Mouse (Mus musculus): ENCODE results near the gene Il5. TPM values are rescaled to one million over a fixed set of nuclear protein-coding genes. Genes with fewer than 3 reads are reported as not detected.
"Not testable (repeated sequence)": the region's sequence is repeated elsewhere in the genome, so short reads cannot be mapped to it uniquely, and the experiment has no call there.

The Il5 gene
- polyA plus RNA-seq, 1 experiment, result 0.14 TPM

DNA sequence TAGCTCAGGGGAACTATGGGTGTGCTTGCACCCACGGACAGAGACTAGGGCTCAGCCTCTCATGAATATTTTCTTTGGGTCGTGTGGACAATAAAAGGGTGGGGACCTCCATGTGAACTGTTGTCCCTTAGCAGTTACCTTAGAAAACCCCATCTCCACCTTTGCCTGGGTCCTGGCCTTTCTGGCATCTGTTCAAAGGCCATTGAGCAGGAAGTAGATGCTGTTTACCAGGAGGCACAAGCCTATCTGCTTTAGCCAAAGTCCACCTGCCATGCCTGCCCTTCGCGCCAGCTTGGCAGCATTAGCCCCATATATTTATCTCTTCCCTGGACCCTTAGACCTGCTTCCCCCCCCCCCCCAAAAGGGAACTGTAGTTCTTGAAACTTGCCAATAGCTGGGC is 37.0 kb downstream of the Il5 start:
- peaks cover 19% of the 10 kb centered on the region for H3K4me1 ChIP-seq (ENCODE audit: control insufficient read depth, insufficient read depth, low read length)
- no peak overlapping the region for H3K4me3 ChIP-seq (replicated peaks; ENCODE audit: extremely low read depth, low read depth, low read length)
- WGBS, result 71% methylated on average over 4 of the region's 4 CpGs
- TF ChIP-seq POLR2A (IDR thresholded peaks at IDR 0.05; ENCODE audit: borderline replicate concordance, extremely low read depth, low read depth, low read length) (no peak), CTCF (IDR thresholded peaks at IDR 0.05; ENCODE audit: insufficient read depth, low read length) (no peak)
- no peak for DNase-seq

DNA sequence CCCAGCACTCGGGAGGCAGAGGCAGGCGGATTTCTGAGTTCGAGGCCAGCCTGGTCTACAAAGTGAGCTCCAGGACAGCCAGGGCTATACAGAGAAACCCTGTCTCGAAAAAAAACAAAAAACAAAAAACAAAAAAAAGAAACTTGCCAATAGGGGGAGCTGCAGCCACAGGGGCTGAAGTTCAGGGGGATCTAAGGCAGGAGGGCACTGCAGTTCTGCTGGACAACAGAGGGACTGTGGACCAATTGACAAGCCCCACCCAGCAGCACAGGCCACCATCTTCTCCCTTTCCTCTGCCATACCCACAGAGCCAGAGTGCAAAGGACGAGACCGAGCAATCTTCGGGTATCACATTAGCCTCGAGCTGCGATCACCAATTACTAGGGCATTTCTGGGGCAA is 37.4 kb downstream of the Il5 start:
- peak; percentile 34 for DNase-seq
- H3K4me1 ChIP-seq (ENCODE audit: control insufficient read depth, insufficient read depth, low read length), result peaks cover 19% of the 10 kb centered on the region
- WGBS, result 79% methylated on average over 9 of the region's 9 CpGs
- H3K4me3 ChIP-seq (replicated peaks; ENCODE audit: extremely low read depth, low read depth, low read length), result not testable (repeated sequence)
- peak; percentile 73 for TF ChIP-seq CTCF (IDR thresholded peaks at IDR 0.05; ENCODE audit: insufficient read depth, low read length)

DNA sequence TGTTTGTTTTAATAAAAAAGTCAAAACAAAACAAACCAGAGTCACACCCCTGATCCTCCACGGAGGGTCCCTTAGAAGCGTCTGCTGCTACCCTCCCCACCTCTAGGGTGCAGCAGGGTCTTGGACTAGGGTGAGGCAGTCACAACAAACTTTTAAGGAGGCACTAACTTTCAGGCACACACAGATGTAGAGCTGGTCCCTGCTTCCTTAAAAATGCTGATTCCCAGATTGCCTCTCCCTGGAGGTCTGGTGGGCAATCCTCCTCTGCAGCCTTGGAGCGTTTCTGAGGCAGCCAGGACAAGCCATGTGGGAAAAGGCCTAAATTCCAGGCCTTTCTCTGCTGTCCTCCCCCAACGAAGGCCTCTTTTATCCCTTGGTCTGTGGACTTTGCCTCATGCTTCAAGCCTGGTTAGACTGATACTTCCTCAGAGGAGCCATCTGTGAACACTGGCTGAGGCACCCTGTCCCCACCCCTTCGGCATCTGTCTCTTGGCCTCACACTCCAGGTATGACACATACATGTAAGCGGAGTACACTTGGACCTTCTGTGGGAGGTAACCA is 38.3 kb downstream of the Il5 start:
- Histone ChIP-seq H3K4me1 (ENCODE audit: control insufficient read depth, insufficient read depth, low read length) (peaks cover 19% of the 10 kb centered on the region), H3K4me3 (replicated peaks; ENCODE audit: extremely low read depth, low read depth, low read length) (no peak overlapping the region)
- 50% methylated on average over 6 of the region's 6 CpGs for WGBS
- DNase-seq, result no peak
- TF ChIP-seq CTCF (IDR thresholded peaks at IDR 0.05; ENCODE audit: insufficient read depth, low read length) (peak; percentile 65), POLR2A (IDR thresholded peaks at IDR 0.05; ENCODE audit: borderline replicate concordance, extremely low read depth, low read depth, low read length) (no peak)

DNA sequence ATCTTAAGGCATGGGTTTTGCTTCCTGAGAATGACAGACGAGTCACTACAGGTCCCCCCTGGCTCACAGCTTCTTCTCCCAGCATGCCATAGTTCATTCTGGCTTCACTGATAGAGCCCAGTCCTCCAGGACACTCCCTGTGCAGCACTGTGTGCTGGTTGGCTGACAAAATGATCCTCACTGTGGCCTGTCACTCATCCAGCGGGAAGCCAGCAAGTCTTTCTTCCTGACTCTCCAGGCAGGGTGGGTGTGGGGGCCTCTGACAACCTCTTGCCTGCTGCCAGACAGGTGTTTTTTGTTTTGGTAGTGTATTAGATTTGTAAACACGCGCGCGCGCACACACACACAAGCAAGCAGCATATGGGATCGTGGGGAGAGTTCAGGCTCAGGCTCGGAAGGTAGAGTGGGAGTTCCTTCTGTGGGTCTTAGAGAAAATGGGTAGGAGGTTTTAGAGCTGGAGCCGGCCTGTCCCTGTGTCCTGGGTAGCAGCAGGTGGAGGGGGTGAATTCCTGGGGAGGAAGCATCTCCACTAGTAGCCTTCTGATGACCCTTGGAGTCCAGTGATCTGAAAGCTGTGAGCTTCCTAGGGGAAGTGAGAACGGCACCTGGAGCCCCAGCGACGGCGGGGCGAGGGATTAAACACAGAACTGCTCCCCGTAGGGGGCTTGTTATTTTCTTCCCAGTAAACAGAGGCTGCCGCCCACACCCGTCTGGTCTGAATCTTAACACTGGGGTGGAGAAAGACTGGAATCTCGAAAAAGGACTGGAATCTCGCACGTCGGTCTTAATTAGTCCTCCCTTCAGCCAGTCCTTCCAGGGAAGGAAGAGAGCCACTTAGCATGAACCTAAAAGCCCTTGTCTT is 39.2 kb downstream of the Il5 start:
- 56% methylated on average over 22 of the region's 22 CpGs for WGBS
- H3K4me1 ChIP-seq (ENCODE audit: control insufficient read depth, insufficient read depth, low read length), result peaks cover 24% of the 10 kb centered on the region
- no peak overlapping the region for H3K4me3 ChIP-seq (replicated peaks; ENCODE audit: extremely low read depth, low read depth, low read length)
- DNase-seq, result no peak
- TF ChIP-seq CTCF (IDR thresholded peaks at IDR 0.05; ENCODE audit: insufficient read depth, low read length) (no peak), POLR2A (IDR thresholded peaks at IDR 0.05; ENCODE audit: borderline replicate concordance, extremely low read depth, low read depth, low read length) (no peak)

GRCm38 (mm10) chr11:53761284-53761683 is 40.7 kb downstream of the Il5 start:
- Histone ChIP-seq H3K4me3 (replicated peaks; ENCODE audit: extremely low read depth, low read depth, low read length) (no peak overlapping the region), H3K4me1 (ENCODE audit: control insufficient read depth, insufficient read depth, low read length) (peaks cover 24% of the 10 kb centered on the region)
- WGBS, result 46% methylated on average over 5 of the region's 5 CpGs
- no peak for DNase-seq
- no peak for TF ChIP-seq CTCF (IDR thresholded peaks at IDR 0.05; ENCODE audit: insufficient read depth, low read length)
- no peak for TF ChIP-seq POLR2A (IDR thresholded peaks at IDR 0.05; ENCODE audit: borderline replicate concordance, extremely low read depth, low read depth, low read length)

DNA sequence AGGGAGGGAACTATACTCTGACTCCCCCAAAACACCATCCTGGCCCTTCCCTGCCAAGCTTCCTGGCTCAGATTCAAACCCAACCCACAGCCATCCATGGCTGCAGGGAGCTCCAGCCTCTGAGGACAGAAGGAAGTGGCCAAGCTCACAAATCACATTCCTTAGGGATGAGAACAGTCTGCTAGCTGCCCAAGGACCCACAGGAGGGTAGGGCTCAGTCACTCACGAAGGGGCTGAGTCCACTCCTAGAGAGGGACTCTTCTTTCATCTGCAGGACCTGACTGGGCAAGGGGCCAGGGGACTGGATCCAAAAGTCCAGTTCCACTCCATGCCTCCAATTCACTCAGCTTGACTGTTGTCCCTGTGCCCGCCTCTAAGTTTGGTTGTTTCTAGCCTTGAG is 41.2 kb downstream of the Il5 start:
- 11% methylated on average over 2 of the region's 2 CpGs for WGBS
- TF ChIP-seq POLR2A (IDR thresholded peaks at IDR 0.05; ENCODE audit: borderline replicate concordance, extremely low read depth, low read depth, low read length) (peak; percentile 75; the same call in 1 of the 2 replicates), CTCF (IDR thresholded peaks at IDR 0.05; ENCODE audit: insufficient read depth, low read length) (no peak)
- H3K4me3 ChIP-seq (replicated peaks; ENCODE audit: extremely low read depth, low read depth, low read length), result no peak overlapping the region
- peaks cover 24% of the 10 kb centered on the region for H3K4me1 ChIP-seq (ENCODE audit: control insufficient read depth, insufficient read depth, low read length)
- peak; percentile 84 for DNase-seq

DNA sequence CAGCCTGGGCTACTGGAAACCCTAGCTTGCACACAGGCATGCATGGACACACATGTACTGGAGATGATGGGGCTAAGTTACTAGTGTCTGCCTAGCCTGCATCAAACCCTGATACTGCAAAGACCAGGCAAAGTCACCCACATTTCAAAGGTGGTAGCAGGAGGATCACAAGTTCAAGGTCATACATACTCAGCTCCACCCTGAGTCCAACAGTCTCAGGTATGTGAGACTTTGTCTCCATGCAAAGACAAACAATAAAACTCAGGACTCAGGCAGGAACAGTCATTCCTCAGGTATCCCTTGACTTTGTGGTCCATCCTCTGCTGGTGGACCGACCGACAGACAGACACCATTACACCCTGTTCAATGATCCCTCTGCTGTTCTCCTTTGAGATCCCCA is 41.8 kb downstream of the Il5 start:
- DNase-seq, result no peak
- TF ChIP-seq POLR2A (IDR thresholded peaks at IDR 0.05; ENCODE audit: borderline replicate concordance, extremely low read depth, low read depth, low read length) (no peak), CTCF (IDR thresholded peaks at IDR 0.05; ENCODE audit: insufficient read depth, low read length) (no peak)
- 13% methylated on average over 2 of the region's 2 CpGs for WGBS
- H3K4me1 ChIP-seq (ENCODE audit: control insufficient read depth, insufficient read depth, low read length), result peaks cover 24% of the 10 kb centered on the region
- H3K4me3 ChIP-seq (replicated peaks; ENCODE audit: extremely low read depth, low read depth, low read length), result peak overlapping the region; percentile 63

DNA sequence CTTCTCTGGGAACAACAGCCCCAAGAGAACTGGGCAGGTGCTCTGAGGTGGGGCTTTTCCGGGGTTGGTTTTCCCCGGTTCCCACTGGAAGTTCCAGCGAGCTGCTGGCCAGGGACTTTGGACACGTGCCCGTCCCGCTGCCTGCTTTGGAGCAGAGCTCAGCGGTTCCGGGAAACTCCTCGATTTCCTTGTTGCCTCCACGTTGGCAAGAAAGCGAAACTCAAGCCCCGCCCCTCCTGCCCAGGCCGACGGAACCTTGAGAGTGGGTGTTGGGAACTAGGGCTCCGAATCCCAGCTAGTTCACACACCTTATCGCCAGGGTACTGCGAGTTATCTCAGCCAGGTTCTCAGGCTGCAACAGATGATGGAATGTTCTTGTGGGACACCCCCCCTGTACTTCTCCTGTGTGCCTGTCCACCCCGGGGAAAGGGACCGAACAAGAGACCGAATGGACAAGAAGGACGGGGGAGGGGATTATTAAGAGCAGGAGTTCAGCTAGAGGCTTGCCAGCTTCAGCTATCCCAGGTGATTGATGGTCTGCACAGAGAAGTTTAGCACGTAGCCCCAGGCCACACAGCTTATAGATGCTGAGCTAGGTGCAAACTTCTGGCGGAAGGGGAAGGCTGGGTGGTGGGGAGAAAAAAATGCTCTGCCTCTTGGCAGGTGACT is 42.4 kb downstream of the Il5 start:
- peak; percentile 93 for DNase-seq
- Histone ChIP-seq H3K4me1 (ENCODE audit: control insufficient read depth, insufficient read depth, low read length) (peaks cover 24% of the 10 kb centered on the region), H3K4me3 (replicated peaks; ENCODE audit: extremely low read depth, low read depth, low read length) (peak overlapping the region; percentile 63)
- under 1% methylated on average over 23 of the region's 23 CpGs for WGBS
- TF ChIP-seq CTCF (IDR thresholded peaks at IDR 0.05; ENCODE audit: insufficient read depth, low read length), result no peak
- TF ChIP-seq POLR2A (IDR thresholded peaks at IDR 0.05; ENCODE audit: borderline replicate concordance, extremely low read depth, low read depth, low read length), result peak; percentile 69; the same call in 1 of the 2 replicates

DNA sequence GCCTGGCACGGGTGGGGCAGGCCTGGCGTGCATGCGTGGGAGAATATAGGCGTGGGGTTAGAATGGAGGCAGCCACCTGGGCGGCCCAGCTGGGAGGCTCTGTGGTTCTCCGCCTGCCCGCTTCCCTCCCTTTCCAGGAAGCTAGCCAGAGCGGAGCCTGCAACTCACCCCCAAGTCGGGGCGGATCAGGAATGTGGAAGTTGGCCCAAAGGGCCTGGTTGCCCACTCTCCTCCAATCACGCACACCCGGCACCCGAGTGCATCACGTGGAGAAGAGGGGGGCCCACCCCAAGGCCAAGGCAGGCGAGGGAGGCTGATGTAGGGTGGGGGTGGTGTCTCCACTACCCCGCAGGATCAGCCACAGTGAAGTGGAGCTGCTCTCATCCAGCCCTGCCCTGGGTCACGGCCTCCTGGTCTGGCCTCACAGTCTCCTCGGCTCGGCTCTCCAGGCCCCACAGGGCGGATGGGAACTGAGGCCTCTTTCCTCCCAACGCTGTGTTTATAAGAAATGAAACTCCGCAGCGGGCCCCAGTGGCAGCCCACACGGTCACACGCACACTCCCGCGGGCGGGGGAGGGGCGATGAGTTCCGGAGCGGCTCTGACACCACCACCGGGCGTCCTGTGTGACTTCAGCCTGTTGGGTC is 43.0 kb downstream of the Il5 start:
- peak; percentile 90 for DNase-seq
- H3K4me1 ChIP-seq (ENCODE audit: control insufficient read depth, insufficient read depth, low read length), result peaks cover 18% of the 10 kb centered on the region
- peak; percentile 94 for TF ChIP-seq POLR2A (IDR thresholded peaks at IDR 0.05; ENCODE audit: borderline replicate concordance, extremely low read depth, low read depth, low read length)
- TF ChIP-seq CTCF (IDR thresholded peaks at IDR 0.05; ENCODE audit: insufficient read depth, low read length), result 0 out of 2 replicates have a peak, but pooled peaks have one; percentile 19
- WGBS, result under 1% methylated on average over 32 of the region's 33 CpGs
- H3K4me3 ChIP-seq (replicated peaks; ENCODE audit: extremely low read depth, low read depth, low read length), result peak overlapping the region; percentile 63
